Comparison of ENCODE assay signal across 8 mouse cellular contexts in genomic region chr1:144006542-144006941, GRCm38 (mm10). TPM values are rescaled to one million over a fixed set of nuclear protein-coding genes. Genes with fewer than 3 reads are reported as not detected.
DNase-seq lines count a peak whose midpoint lies in the region; ATAC-seq and TF ChIP-seq lines count a peak whose summit lies in the region.

No protein-coding gene starts in this region.

- no peaks in the 10 kb centered on the region for H3K36me3 ChIP-seq in forebrain, embryonic 11.5 days (ENCODE audit: control insufficient read depth, insufficient read depth, low read length)
- no peaks in the 10 kb centered on the region for H3K36me3 ChIP-seq in heart, embryonic 16.5 days (ENCODE audit: control insufficient read depth, insufficient read depth)
- no peaks in the 10 kb centered on the region for H3K36me3 ChIP-seq in liver, embryonic 16.5 days (ENCODE audit: control insufficient read depth, insufficient read depth)
- H3K36me3 ChIP-seq in neural tube, embryonic 12.5 days: 0 out of 2 replicates have a peak, but pooled peaks cover 2% of the 10 kb centered on the region

- 5% methylated on average over 8 of the region's 8 CpGs for WGBS in forebrain, embryonic 11.5 days
- WGBS in heart, embryonic 16.5 days: 3% methylated on average over 8 of the region's 8 CpGs
- WGBS in liver, embryonic 16.5 days (ENCODE audit: insufficient replicate concordance): 1% methylated on average over 8 of the region's 8 CpGs
- 6% methylated on average over 8 of the region's 8 CpGs for WGBS in neural tube, embryonic 12.5 days

- peak; percentile 79 for TF ChIP-seq CTCF in brain, embryonic 14.5 days (IDR thresholded peaks at IDR 0.05; ENCODE audit: borderline replicate concordance, extremely low read depth, insufficient read depth, insufficient read length)

- H3K27me3 ChIP-seq in forebrain, embryonic 11.5 days (ENCODE audit: control insufficient read depth, insufficient read depth, low read length): no peaks in the 10 kb centered on the region
- H3K27me3 ChIP-seq in heart, embryonic 16.5 days (ENCODE audit: control insufficient read depth, insufficient read depth, low read length): no peaks in the 10 kb centered on the region
- H3K27me3 ChIP-seq in liver, embryonic 16.5 days (ENCODE audit: control insufficient read depth, insufficient read depth, low read depth, low read length): no peaks in the 10 kb centered on the region
- no peaks in the 10 kb centered on the region for H3K27me3 ChIP-seq in neural tube, embryonic 12.5 days (replicated peaks)

- no peak overlapping the region for H3K4me3 ChIP-seq in forebrain, embryonic 11.5 days (ENCODE audit: low read depth, low read length)
- peak overlapping the region; percentile 42 for H3K4me3 ChIP-seq in heart, embryonic 16.5 days (ENCODE audit: low read length)
- no peak overlapping the region for H3K4me3 ChIP-seq in liver, embryonic 16.5 days (ENCODE audit: low read depth, low read length)
- no peak overlapping the region for H3K4me3 ChIP-seq in neural tube, embryonic 12.5 days

- peaks cover 3% of the 10 kb centered on the region; the same call in 1 of the 2 replicates for H3K4me1 ChIP-seq in forebrain, embryonic 11.5 days (replicated peaks; ENCODE audit: control insufficient read depth, insufficient read depth, low read length)
- peaks cover 6% of the 10 kb centered on the region for H3K4me1 ChIP-seq in heart, embryonic 16.5 days (ENCODE audit: control insufficient read depth, insufficient read depth, low read length)
- peaks cover 2% of the 10 kb centered on the region; the same call in 1 of the 2 replicates for H3K4me1 ChIP-seq in liver, embryonic 16.5 days (ENCODE audit: control insufficient read depth, low read depth, low read length)
- no peaks in the 10 kb centered on the region for H3K4me1 ChIP-seq in neural tube, embryonic 12.5 days

- TF ChIP-seq POLR2A in brain, embryonic 14.5 days (IDR thresholded peaks at IDR 0.05; ENCODE audit: borderline replicate concordance, extremely low read depth, insufficient read depth, insufficient read length, poor library complexity, severe bottlenecking): no peak

- peak overlapping the region; percentile 33; the same call in 1 of the 2 replicates for H3K4me2 ChIP-seq in forebrain, embryonic 11.5 days (ENCODE audit: low read depth, low read length, severe bottlenecking)
- H3K4me2 ChIP-seq in heart, embryonic 16.5 days (ENCODE audit: low read depth, low read length): peak overlapping the region; percentile 68
- H3K4me2 ChIP-seq in liver, embryonic 16.5 days (ENCODE audit: low read depth, low read length): peak overlapping the region; percentile 35
- H3K4me2 ChIP-seq in neural tube, embryonic 12.5 days (replicated peaks): peak overlapping the region; percentile 49

- H3K9me3 ChIP-seq in forebrain, embryonic 11.5 days (ENCODE audit: control insufficient read depth, low read length): no peaks in the 10 kb centered on the region
- H3K9me3 ChIP-seq in heart, embryonic 16.5 days (replicated peaks; ENCODE audit: control insufficient read depth, low read length): no peaks in the 10 kb centered on the region
- no peaks in the 10 kb centered on the region for H3K9me3 ChIP-seq in liver, embryonic 16.5 days (replicated peaks; ENCODE audit: control insufficient read depth, low read length)
- H3K9me3 ChIP-seq in neural tube, embryonic 12.5 days: no peaks in the 10 kb centered on the region

- peak; percentile 90 for DNase-seq in brain, embryonic 14.5 days (ENCODE audit: low read depth)
- peak; percentile 72 for DNase-seq in forebrain, embryonic 11.5 days (ENCODE audit: low spot score)
- peak; percentile 80 to 82 for DNase-seq in kidney, postnatal 36 days
- DNase-seq in testis, postnatal 10 days (ENCODE audit: low spot score): peak; percentile 71

- no peak overlapping the region for H3K27ac ChIP-seq in forebrain, embryonic 11.5 days (ENCODE audit: low read depth, low read length)
- no peak overlapping the region for H3K27ac ChIP-seq in heart, embryonic 16.5 days (ENCODE audit: low read length)
- no peak overlapping the region for H3K27ac ChIP-seq in liver, embryonic 16.5 days (ENCODE audit: low read length)
- H3K27ac ChIP-seq in neural tube, embryonic 12.5 days: no peak overlapping the region

- peak overlapping the region; percentile 20; the same call in 1 of the 2 replicates for H3K9ac ChIP-seq in forebrain, embryonic 11.5 days (ENCODE audit: low read length)
- peak overlapping the region; percentile 58 for H3K9ac ChIP-seq in heart, embryonic 16.5 days (ENCODE audit: low read length)
- H3K9ac ChIP-seq in liver, embryonic 16.5 days (ENCODE audit: low read depth, low read length): no peak overlapping the region
- no peak overlapping the region for H3K9ac ChIP-seq in neural tube, embryonic 12.5 days

- peak; percentile 57 for ATAC-seq in CD4-positive, CD25-positive, alpha-beta regulatory T cell, adult 4 months
- 0 out of 2 replicates have a peak, but pooled peaks have one; percentile 10 for ATAC-seq in forebrain, embryonic 11.5 days (replicated peaks; ENCODE audit: low FRiP score)
- ATAC-seq in heart, embryonic 16.5 days (replicated peaks; ENCODE audit: extremely low read depth, insufficient read depth, low FRiP score): no peak
- no peak for ATAC-seq in liver, embryonic 16.5 days (ENCODE audit: low read depth)
- ATAC-seq in neural tube, embryonic 12.5 days (ENCODE audit: low FRiP score, low read depth): no peak

RNA-seq across cellular contexts. Expression of gene Rgs2, which starts 2.6 kb away (rescaled TPM):
- 10 to 100 TPM; 32.3 to 41.6 TPM for polyA plus RNA-seq in CD4-positive, CD25-positive, alpha-beta regulatory T cell, adult 4 months (2017; shearing (Covaris generic))
- polyA plus RNA-seq in brain, embryonic 14.5 days (2012; rRNA removed): 42.1 and 52.2 TPM in 2 replicates
- polyA plus RNA-seq in forebrain, embryonic 11.5 days (2014; fragmentation: Nextera tagmentation; extraction: Ambion mirVana): 58.9 and 61.1 TPM in 2 replicates
- polyA plus RNA-seq in heart, embryonic 16.5 days (2015; fragmentation: Nextera tagmentation; extraction: Ambion mirVana): 30.6 and 37.5 TPM in 2 replicates
- 10.6 and 11.1 TPM in 2 replicates for polyA plus RNA-seq in liver, embryonic 16.5 days (2015; fragmentation: Nextera tagmentation; extraction: Ambion mirVana)
- polyA plus RNA-seq in neural tube, embryonic 12.5 days (2016; fragmentation: Nextera tagmentation; extraction: Ambion mirVana): 77.2 and 83.4 TPM in 2 replicates

Comparison
In these comparisons a context has a peak if more than half of its experiments do, and no peak if none do; other contexts are left out.
1. ATAC-seq: peak in CD4-positive, CD25-positive, alpha-beta regulatory T cell, adult 4 months (single experiment) and forebrain, embryonic 11.5 days (single experiment); none in heart, embryonic 16.5 days (single experiment), liver, embryonic 16.5 days (single experiment) and neural tube, embryonic 12.5 days (single experiment).
2. H3K9ac ChIP-seq: peak in forebrain, embryonic 11.5 days (single experiment) and heart, embryonic 16.5 days (single experiment); none in liver, embryonic 16.5 days (single experiment) and neural tube, embryonic 12.5 days (single experiment).
3. Peak in every context shown above with its lines, with median percentiles within 50 percentile points of each other: DNase-seq and H3K4me2 ChIP-seq.